Mouse (Mus musculus): ENCODE results near the gene Ccser1. TPM values are rescaled to one million over a fixed set of nuclear protein-coding genes. Genes with fewer than 3 reads are reported as not detected.

Gene Ccser1
- polyA plus RNA-seq, 1 experiment from 2014 or later = 22.4 TPM

DNA sequence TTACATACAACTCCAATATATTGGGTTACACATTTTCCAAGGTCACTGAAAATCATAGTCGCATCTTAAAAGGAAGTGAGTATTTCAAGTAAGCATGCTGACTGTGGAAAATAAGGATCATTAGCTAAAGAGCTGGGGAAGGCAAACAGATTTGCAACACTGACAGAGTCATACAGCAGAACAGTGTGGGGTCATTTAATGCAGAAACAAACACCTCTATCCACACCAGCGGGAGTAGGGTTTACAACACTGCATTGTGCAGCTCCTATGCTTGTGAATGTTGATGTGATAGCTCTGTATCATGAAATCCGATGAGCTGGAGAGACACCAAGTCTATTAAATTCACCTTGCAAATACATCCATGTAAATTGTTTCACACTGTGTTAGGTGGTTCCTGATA, 202.9 kb downstream of the Ccser1 start:
- Histone ChIP-seq H3K4me2 (no peak overlapping the region), H3K9ac (no peak overlapping the region), H3K27ac (no peak overlapping the region), H3K27me3 (no peaks in the 10 kb centered on the region), H3K36me3 (ENCODE audit: poor library complexity, severe bottlenecking) (no peaks in the 10 kb centered on the region), H3K9me3 (replicated peaks) (no peaks in the 10 kb centered on the region), H3K4me3 (no peak overlapping the region), H3K4me1 (no peaks in the 10 kb centered on the region)
- WGBS = 53% methylated on average over 3 of the region's 3 CpGs
- ATAC-seq = no peak

DNA sequence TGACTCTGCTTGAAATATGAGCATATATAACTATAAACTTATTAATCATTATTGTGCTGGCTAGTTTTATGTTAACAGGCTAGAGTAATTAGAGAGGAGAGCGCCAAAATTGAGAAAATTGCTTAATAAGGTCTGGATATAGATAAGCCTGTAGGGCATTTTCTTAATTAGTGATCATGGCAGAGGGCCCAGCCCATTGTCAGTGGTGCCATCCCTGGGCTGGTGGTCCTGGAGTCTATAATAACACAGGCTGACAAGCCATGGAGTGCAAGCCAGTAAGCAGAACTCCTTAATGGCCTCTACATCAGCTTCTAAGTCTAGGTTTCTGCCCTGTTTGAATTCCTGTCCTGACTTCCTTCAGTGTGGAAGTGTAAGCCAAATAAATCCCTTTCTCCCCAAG, 206.9 kb downstream of the Ccser1 start:
- Histone ChIP-seq H3K27ac (no peak overlapping the region), H3K4me2 (no peak overlapping the region), H3K4me1 (no peaks in the 10 kb centered on the region), H3K27me3 (no peaks in the 10 kb centered on the region), H3K4me3 (no peak overlapping the region), H3K9ac (no peak overlapping the region), H3K36me3 (ENCODE audit: poor library complexity, severe bottlenecking) (no peaks in the 10 kb centered on the region), H3K9me3 (replicated peaks) (no peaks in the 10 kb centered on the region)
- WGBS = 69% methylated on average over 1 of the region's 1 CpGs
- ATAC-seq = no peak

DNA sequence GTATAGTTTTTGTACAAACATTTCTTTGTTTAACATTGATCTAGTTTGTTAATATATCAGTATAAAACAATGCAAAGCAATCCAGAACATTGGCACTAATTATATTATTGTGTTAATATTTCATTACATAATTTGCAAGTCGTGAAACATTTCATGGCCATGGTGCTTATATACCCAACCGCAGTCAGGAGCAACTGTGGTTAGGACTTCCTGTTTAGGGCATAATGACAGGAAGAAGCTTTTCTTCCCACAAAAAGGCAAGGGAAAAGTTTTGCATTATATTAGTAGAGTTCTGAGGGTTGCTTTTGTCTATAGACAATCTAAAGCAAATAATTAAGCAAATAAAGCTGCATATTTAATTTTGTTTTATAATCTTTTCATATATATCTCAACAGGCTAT, 247.4 kb downstream of the Ccser1 start:
- H3K4me2 ChIP-seq = no peak overlapping the region
- no peaks in the 10 kb centered on the region for H3K27me3 ChIP-seq
- ATAC-seq = no peak
- H3K9me3 ChIP-seq (replicated peaks) = no peaks in the 10 kb centered on the region
- no peak overlapping the region for H3K4me3 ChIP-seq
- no peaks in the 10 kb centered on the region for H3K36me3 ChIP-seq (ENCODE audit: poor library complexity, severe bottlenecking)
- WGBS = 90% methylated on average over 2 of the region's 2 CpGs
- H3K4me1 ChIP-seq = peaks cover 19% of the 10 kb centered on the region
- H3K27ac ChIP-seq = no peak overlapping the region
- no peak overlapping the region for H3K9ac ChIP-seq

DNA sequence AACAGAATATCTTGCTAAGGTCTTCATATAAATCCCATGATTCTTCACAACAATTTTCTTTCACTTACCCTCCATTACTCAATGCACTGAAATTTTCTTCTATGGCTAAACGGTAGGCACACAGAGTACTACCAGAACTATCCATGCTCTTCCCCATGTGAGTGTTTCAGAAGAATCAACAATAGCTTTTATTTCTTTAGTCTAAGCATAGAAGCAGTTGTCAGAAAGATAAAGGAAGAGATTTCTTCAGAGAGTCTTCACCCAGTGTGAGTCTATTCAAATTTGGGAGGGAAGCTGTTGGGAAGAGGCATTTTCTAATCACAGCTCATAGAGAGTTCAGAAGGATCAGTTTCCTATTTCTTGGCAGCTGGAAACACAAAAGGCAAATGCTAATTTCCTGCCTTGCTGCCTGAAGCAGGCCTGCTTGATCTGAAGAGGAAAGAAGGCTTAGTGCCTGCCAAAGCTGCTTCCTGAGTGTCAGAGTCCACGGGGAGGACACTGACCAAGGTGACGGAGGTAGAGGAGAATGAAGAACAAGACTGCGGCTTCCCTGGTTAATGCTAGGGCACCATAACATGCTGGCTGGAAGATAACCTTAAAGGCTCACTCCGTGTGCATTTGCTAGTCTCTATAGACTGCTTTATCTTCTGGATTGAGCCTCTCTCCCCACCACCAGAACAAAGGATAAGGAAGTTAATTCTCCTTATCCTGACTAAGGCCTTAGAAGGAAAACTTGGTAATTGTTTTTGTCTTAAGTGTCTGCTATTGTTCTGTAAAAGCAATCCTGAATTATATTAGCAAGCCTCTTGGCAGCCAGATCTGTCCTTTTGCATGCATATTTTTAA, 251.0 kb downstream of the Ccser1 start:
- H3K9ac ChIP-seq = no peak overlapping the region
- no peak overlapping the region for H3K4me2 ChIP-seq
- H3K27ac ChIP-seq = peak overlapping the region; percentile 48; the same call in 1 of the 2 replicates
- H3K4me3 ChIP-seq = no peak overlapping the region
- WGBS = 10% methylated on average over 5 of the region's 5 CpGs
- peaks cover 19% of the 10 kb centered on the region for H3K4me1 ChIP-seq
- no peaks in the 10 kb centered on the region for H3K36me3 ChIP-seq (ENCODE audit: poor library complexity, severe bottlenecking)
- H3K9me3 ChIP-seq (replicated peaks) = no peaks in the 10 kb centered on the region
- ATAC-seq = peak; percentile 52; the same call in 1 of the 2 replicates
- no peaks in the 10 kb centered on the region for H3K27me3 ChIP-seq

DNA sequence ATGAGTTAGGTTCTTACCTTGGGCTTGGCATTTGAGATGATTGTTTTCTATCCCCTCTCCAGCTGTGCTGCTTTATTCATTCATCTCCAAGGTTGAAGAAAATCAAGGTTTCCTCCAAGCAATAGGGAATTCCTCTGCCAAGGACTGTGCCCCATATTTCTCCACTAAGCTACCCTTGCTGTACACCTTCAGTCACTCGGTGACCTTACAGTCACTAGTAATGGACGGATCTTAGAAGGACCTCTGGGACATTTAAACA, 251.5 kb downstream of the Ccser1 start:
- no peaks in the 10 kb centered on the region for H3K9me3 ChIP-seq (replicated peaks)
- no peaks in the 10 kb centered on the region for H3K27me3 ChIP-seq
- no peaks in the 10 kb centered on the region for H3K36me3 ChIP-seq (ENCODE audit: poor library complexity, severe bottlenecking)
- H3K4me2 ChIP-seq = no peak overlapping the region
- no peak overlapping the region for H3K9ac ChIP-seq
- WGBS = 59% methylated on average over 2 of the region's 2 CpGs
- H3K27ac ChIP-seq = no peak overlapping the region
- no peak; the same call in 1 of the 2 replicates for ATAC-seq
- peaks cover 19% of the 10 kb centered on the region for H3K4me1 ChIP-seq
- no peak overlapping the region for H3K4me3 ChIP-seq

DNA sequence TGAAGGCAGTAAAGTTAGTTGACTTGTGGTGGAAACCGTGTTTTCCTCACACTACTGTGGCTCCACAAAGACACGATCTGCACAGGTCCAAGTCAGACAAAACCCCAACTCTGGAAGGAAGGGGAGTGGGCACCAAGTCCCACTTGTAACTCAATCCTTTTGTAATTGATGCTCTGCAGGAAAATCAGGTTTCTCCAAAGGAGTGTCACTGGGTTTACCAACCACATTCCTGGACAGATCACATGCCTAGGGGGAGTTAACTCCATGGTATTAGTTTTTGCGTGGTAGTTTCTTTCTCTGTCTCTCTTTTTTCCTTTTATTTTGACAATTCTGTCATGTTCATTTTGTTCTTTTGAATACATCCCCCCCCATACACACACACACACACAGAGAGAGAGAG, 252.0 kb downstream of the Ccser1 start:
- WGBS = 65% methylated on average over 3 of the region's 3 CpGs

DNA sequence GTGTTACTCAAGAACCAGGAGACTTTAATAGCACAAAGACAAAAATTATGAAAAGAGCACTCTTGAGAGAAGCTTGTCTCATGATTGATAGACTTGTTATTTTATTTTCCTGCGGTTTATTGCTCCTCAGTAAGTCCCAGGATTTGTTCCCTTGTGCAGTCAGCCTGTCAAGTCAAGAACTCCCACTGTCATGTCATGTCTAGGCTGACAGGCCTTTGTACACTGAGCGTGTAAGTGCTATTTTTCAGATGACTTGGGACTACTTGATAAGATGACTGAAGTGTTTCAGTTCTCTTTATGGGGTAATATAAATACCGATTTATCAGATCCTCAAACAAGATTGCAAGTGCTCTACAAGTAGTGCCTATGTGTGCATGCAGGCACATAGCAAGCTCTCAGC, 252.6 kb downstream of the Ccser1 start:
- H3K9ac ChIP-seq = no peak overlapping the region
- no peaks in the 10 kb centered on the region for H3K36me3 ChIP-seq (ENCODE audit: poor library complexity, severe bottlenecking)
- no peak overlapping the region for H3K27ac ChIP-seq
- H3K4me2 ChIP-seq = no peak overlapping the region
- peaks cover 19% of the 10 kb centered on the region for H3K4me1 ChIP-seq
- no peaks in the 10 kb centered on the region for H3K27me3 ChIP-seq
- no peak for ATAC-seq
- WGBS = 61% methylated on average over 3 of the region's 3 CpGs
- no peak overlapping the region for H3K4me3 ChIP-seq
- H3K9me3 ChIP-seq (replicated peaks) = no peaks in the 10 kb centered on the region

More for the DNA sequence above, 252.0 kb downstream of the Ccser1 start:
- no peak overlapping the region for H3K4me2 ChIP-seq
- no peaks in the 10 kb centered on the region for H3K36me3 ChIP-seq (ENCODE audit: poor library complexity, severe bottlenecking)
- H3K9me3 ChIP-seq (replicated peaks) = no peaks in the 10 kb centered on the region
- no peak overlapping the region for H3K27ac ChIP-seq
- H3K9ac ChIP-seq = no peak overlapping the region
- ATAC-seq = no peak
- H3K27me3 ChIP-seq = no peaks in the 10 kb centered on the region
- no peak overlapping the region for H3K4me3 ChIP-seq
- H3K4me1 ChIP-seq = peaks cover 19% of the 10 kb centered on the region

DNA sequence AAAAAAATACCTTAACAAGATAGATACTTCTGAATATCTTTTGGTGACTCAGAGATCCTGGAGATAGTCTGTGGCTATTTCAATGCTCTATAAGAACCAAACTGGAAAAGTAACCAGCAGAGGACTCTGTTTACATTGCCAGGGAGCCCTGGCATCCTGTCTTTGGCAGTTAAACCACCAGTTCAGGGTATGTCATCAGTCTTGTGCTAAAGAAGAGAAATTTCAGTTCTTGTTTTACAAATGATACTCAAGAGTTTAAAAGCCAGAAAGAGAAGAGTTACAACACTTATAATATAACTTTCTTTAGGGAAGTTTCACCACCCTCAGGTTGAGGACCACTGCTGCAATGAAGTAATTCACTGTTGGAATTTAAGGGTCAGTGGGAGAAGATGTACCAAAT, 258.0 kb downstream of the Ccser1 start:
- no peak for ATAC-seq
- Histone ChIP-seq H3K9ac (no peak overlapping the region), H3K4me1 (no peaks in the 10 kb centered on the region), H3K36me3 (ENCODE audit: poor library complexity, severe bottlenecking) (no peaks in the 10 kb centered on the region), H3K9me3 (replicated peaks) (no peaks in the 10 kb centered on the region), H3K4me2 (no peak overlapping the region), H3K27ac (no peak overlapping the region), H3K4me3 (no peak overlapping the region), H3K27me3 (no peaks in the 10 kb centered on the region)

DNA sequence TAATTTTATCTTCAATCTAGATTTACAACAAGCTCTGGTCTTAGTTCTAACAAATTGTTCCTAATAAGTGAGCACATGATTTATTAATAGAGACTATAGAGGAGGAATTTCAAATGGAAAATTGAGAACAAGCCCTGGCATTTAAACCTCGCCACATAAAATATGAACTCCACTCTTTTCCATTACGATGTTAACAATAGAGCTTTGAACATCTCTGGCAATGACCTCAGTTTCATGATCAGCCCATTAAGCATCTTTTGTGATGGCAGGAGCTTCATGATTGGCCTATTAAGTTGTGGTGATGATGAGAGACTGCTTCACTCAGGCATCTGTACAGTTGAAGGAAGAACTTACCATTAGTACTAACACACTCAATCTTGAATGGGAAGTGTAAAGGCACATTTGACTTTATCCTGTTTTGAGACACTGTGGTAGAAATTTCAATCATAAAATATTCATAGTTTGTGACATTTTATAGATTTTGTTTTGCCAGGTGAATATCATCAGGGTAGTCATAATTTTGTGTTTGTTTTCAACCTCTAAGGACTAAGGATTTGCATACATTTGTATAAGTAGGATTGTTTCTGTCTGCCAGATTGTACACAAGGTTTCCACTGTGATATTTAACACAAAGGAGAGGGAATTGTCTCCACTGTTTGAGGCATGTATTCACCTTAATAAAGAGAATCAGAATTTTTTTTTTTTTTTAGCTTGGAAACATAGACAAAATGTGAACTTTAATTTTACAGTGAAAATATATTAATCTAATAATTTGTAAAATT, 291.4 kb downstream of the Ccser1 start:
- 58% methylated on average over 2 of the region's 2 CpGs for WGBS
- no peak overlapping the region for H3K9ac ChIP-seq
- no peak for ATAC-seq

DNA sequence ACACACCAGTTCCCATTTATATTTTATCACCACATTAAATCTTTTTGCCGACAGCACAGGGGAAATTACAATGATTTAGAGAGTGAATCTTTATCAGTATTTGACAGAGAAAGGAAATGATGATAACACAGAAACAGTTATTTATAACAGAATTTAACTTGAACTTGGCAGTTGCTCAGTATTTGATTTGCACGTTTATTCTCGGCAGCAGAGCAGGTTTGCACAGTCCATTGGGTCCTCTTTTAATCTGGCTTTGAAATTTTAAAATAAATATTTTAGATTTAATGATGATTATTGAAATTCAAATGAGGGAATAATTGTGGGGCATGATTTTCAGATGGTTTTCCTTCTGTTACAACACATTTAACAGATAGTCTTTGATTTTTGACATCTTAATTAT, 305.2 kb downstream of the Ccser1 start:
- no peak overlapping the region for H3K4me2 ChIP-seq
- no peaks in the 10 kb centered on the region for H3K4me1 ChIP-seq
- no peak for ATAC-seq
- H3K9me3 ChIP-seq (replicated peaks) = no peaks in the 10 kb centered on the region
- H3K9ac ChIP-seq = no peak overlapping the region
- H3K4me3 ChIP-seq = no peak overlapping the region
- no peaks in the 10 kb centered on the region for H3K27me3 ChIP-seq
- H3K36me3 ChIP-seq (ENCODE audit: poor library complexity, severe bottlenecking) = no peaks in the 10 kb centered on the region
- WGBS = 81% methylated on average over 3 of the region's 3 CpGs
- H3K27ac ChIP-seq = no peak overlapping the region

More for the DNA sequence above, 291.4 kb downstream of the Ccser1 start:
- Histone ChIP-seq H3K36me3 (ENCODE audit: poor library complexity, severe bottlenecking) (no peaks in the 10 kb centered on the region), H3K27me3 (no peaks in the 10 kb centered on the region), H3K27ac (no peak overlapping the region), H3K9me3 (replicated peaks) (no peaks in the 10 kb centered on the region), H3K4me1 (no peaks in the 10 kb centered on the region), H3K4me2 (no peak overlapping the region), H3K4me3 (no peak overlapping the region)

DNA sequence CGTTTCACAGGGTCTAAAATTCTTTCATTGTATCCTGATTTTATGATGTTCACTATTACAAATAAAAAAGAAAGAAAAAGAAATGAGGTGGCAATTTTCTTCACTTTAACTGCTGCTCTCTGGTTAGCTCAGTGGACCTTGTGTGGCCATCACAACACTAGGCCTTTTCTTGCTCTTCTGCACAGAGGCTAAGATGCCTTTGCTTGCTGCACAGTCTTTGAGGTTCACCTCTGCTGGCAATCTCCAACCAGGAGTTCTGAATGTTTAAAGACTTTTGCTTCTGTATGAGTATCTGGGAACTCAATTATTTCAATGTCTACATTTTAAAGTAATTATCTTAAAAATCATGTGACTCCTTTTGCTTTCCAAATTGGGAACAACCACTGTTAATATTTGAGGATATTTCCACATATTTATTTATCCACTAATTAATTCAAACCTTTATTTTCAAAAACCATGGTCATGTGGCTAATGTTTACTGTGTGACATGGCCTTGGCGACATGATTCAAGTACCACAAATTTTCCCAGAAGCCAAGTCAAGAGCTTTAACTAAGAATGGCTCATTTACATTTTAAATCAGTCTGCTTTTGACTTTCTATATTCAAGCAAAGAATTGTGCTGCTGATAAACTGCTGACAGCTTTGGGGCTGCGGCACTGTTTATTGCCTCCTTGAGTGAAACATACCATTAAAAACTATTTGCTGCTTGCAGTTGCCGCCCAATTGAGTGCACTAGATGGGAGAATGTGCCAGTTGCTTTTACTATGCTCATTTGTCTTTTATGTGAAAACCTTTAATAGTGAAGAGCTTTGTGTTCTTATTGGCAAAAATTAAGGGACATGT, 312.1 kb downstream of the Ccser1 start:
- Histone ChIP-seq H3K4me3 (no peak overlapping the region), H3K9ac (no peak overlapping the region), H3K9me3 (replicated peaks) (no peaks in the 10 kb centered on the region), H3K36me3 (ENCODE audit: poor library complexity, severe bottlenecking) (no peaks in the 10 kb centered on the region), H3K27me3 (no peaks in the 10 kb centered on the region), H3K4me1 (peaks cover 6% of the 10 kb centered on the region; the same call in 1 of the 2 replicates), H3K27ac (no peak overlapping the region), H3K4me2 (no peak overlapping the region)
- 46% methylated on average over 4 of the region's 4 CpGs for WGBS
- peak; percentile 89 for ATAC-seq

DNA sequence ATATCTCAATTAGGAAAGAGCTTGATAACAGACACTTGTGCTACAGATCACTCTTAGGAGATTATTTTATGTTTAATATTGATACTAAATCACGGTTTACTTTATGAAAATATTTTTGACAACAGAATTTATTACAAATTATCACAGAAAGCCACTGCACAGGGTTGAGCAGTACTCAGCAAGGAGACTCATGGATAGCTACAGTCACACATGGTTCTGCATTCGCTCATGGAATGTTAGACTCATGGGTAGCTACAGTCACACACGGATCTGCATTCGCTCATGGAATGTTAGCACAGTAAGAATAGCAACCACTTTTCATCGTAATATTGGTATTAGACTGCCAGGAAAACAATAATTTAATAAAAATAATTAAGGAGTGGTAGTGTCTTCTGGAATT, 313.3 kb downstream of the Ccser1 start:
- no peaks in the 10 kb centered on the region for H3K36me3 ChIP-seq (ENCODE audit: poor library complexity, severe bottlenecking)
- WGBS = 95% methylated on average over 5 of the region's 5 CpGs
- no peak for ATAC-seq

More for the DNA sequence above, 313.3 kb downstream of the Ccser1 start:
- Histone ChIP-seq H3K9me3 (replicated peaks) (no peaks in the 10 kb centered on the region), H3K4me1 (peaks cover 6% of the 10 kb centered on the region; the same call in 1 of the 2 replicates), H3K4me3 (no peak overlapping the region), H3K27me3 (no peaks in the 10 kb centered on the region), H3K4me2 (no peak overlapping the region), H3K9ac (no peak overlapping the region), H3K27ac (no peak overlapping the region)

All from forebrain, embryonic 13.5 days (tissue).